Mouse (Mus musculus): Measurements from ENCODE around the gene Gtf2f2. TPM values are rescaled to one million over a fixed set of nuclear protein-coding genes. Genes with fewer than 3 reads are reported as not detected.

Gtf2f2 gene
- polyA plus RNA-seq (2014; fragmentation: Nextera tagmentation; extraction: Ambion mirVana): 47.1 and 53.8 TPM in 2 replicates

DNA sequence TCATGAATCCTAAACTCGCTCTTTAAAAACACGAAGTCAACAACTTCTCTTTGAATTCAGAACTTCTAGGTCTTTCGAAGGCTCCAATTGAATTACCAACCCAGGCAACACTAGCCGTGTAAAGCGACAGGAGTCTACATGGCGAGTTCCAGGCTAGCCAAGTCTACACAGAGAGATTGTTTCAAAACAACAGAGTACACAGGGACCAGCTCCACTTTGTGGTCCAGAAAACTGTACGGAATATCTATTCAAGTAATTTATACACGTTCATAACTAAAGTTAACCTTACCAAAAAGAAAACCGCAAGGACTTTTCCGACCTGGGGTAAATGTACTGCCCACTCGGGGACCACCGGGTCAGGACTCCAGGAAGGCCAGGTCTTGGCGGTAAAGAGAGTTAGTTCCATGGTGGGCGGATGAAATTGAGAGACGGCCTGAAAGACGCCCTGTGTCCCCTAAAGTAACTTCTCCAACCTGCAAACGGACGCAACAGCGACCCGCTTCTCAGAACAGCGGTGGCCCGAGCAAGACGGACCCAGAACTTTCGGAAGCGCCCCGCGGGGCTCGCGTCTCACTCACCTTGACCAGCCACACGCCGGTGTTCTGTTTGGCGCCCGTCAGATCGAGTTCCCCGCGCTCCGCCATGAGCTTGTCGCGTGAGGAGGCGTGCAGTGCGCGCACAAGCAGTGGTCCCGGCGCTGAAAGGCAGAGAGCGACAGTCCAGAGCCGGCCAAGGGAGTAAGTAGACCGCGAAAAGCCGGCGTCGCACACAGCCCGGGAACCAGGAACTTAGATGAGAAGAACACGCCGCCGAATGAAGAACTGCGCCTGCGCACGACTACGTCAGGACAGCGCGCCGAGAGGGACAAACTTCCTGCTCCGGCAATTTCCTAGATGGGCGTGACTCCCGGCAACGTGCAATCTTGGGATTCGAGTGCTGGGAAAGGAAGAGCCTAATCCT is at the start of gene Gtf2f2:
Gtf2f2 (minus strand) TSS at position 764 of the 960 bp plus-strand sequence.
- peak within 1 kb of the TSS; percentile 86 for H3K9ac ChIP-seq (ENCODE audit: low read depth, low read length)
- H3K4me2 ChIP-seq (replicated peaks; ENCODE audit: low read depth, low read length): peak within 1 kb of the TSS; percentile 81
- WGBS: under 1% methylated on average over 67 of the region's 67 CpGs
- H3K27me3 ChIP-seq (ENCODE audit: control insufficient read depth, insufficient read depth, low read length): no peaks in the 10 kb centered on the region
- peaks cover 3% of the 10 kb centered on the region; the same call in 1 of the 2 replicates for H3K36me3 ChIP-seq (ENCODE audit: control insufficient read depth, insufficient read depth, low read length)
- H3K27ac ChIP-seq (ENCODE audit: low read depth, low read length): peak within 1 kb of the TSS; percentile 79; the same call in 1 of the 2 replicates
- H3K4me3 ChIP-seq (ENCODE audit: low read length): peak within 1 kb of the TSS; percentile 97
- H3K9me3 ChIP-seq (ENCODE audit: control insufficient read depth, low read length): no peaks in the 10 kb centered on the region
- H3K4me1 ChIP-seq (ENCODE audit: control insufficient read depth, insufficient read depth, low read length): peaks cover 15% of the 10 kb centered on the region
- peak; percentile 95 for ATAC-seq (ENCODE audit: low FRiP score, low TSS enrichment)

DNA sequence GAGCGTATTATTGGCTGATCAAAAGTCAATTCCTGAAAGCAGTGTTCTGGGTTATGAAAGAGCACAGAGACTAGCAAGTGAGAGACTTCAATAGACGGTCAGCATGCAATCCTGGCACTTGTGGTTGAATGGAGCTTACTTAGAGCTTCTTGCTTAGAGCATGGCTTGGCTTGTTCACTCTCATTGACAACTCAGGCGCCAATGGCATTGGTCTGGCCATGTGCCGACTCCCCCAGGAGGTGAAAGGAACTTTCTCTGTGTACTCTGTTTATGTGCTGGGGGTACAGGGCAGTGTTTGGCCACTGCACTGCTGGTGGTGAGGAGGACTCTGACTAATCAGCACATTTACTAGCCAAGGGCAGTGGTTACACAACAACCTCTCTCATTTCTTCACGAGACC is 48.8 kb upstream of the Gtf2f2 start:
- no peak for ATAC-seq (ENCODE audit: low FRiP score, low TSS enrichment)
- Histone ChIP-seq H3K4me2 (replicated peaks; ENCODE audit: low read depth, low read length) (no peak overlapping the region), H3K36me3 (ENCODE audit: control insufficient read depth, insufficient read depth, low read length) (no peaks in the 10 kb centered on the region), H3K4me3 (ENCODE audit: low read length) (no peak overlapping the region), H3K27me3 (ENCODE audit: control insufficient read depth, insufficient read depth, low read length) (no peaks in the 10 kb centered on the region), H3K4me1 (ENCODE audit: control insufficient read depth, insufficient read depth, low read length) (peaks cover 2% of the 10 kb centered on the region), H3K27ac (ENCODE audit: low read depth, low read length) (no peak overlapping the region), H3K9ac (ENCODE audit: low read depth, low read length) (no peak overlapping the region), H3K9me3 (ENCODE audit: control insufficient read depth, low read length) (no peaks in the 10 kb centered on the region)
- WGBS: 83% methylated on average over 5 of the region's 5 CpGs

DNA sequence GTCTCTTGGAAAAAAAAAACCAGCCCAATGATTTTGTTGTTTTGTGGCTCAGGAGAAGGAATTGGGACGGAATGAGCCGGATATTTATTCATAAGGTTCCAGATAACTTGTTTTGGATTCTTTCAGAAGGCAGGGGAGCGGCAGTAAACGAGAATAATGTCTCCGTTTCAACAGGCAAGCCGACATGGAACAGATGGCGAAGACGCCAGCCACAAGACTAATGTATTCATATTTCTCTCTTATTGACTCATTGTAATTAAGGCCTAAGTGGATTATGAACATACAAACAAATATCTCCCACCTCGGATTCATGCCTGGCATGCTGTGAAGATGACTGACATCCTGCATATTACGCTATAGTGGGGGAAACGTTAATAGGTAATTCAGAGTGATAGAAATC is 43.1 kb upstream of the Gtf2f2 start:
- no peaks in the 10 kb centered on the region for H3K27me3 ChIP-seq (ENCODE audit: control insufficient read depth, insufficient read depth, low read length)
- H3K9me3 ChIP-seq (ENCODE audit: control insufficient read depth, low read length): no peaks in the 10 kb centered on the region
- H3K4me2 ChIP-seq (replicated peaks; ENCODE audit: low read depth, low read length): no peak overlapping the region
- H3K9ac ChIP-seq (ENCODE audit: low read depth, low read length): no peak overlapping the region
- WGBS: 73% methylated on average over 11 of the region's 11 CpGs
- H3K36me3 ChIP-seq (ENCODE audit: control insufficient read depth, insufficient read depth, low read length): no peaks in the 10 kb centered on the region
- ATAC-seq (ENCODE audit: low FRiP score, low TSS enrichment): no peak
- H3K4me3 ChIP-seq (ENCODE audit: low read length): no peak overlapping the region
- H3K4me1 ChIP-seq (ENCODE audit: control insufficient read depth, insufficient read depth, low read length): peaks cover 10% of the 10 kb centered on the region
- H3K27ac ChIP-seq (ENCODE audit: low read depth, low read length): no peak overlapping the region

DNA sequence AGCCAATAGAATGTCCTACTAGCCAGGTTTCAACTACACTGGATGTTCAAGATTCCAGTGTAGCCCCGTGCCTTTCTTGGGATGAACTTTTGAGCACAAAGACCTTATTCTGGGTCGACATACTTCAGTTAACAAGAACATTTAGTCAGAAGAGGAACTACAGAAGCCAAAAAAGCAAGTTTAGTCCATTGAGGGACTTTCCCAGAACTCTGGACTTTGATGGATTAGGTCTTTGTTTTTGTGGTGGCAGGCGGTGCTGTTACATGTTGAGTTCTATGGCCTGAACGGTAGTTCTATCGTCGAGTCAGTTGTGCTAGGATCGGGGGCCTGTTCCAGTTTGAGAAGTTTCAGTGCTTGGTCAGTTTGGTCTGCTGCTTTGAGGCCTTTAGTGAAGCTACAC is 41.3 kb upstream of the Gtf2f2 start:
- no peak overlapping the region for H3K4me3 ChIP-seq (ENCODE audit: low read length)
- H3K9me3 ChIP-seq (ENCODE audit: control insufficient read depth, low read length): no peaks in the 10 kb centered on the region
- ATAC-seq (ENCODE audit: low FRiP score, low TSS enrichment): no peak
- 83% methylated on average over 7 of the region's 7 CpGs for WGBS
- H3K27me3 ChIP-seq (ENCODE audit: control insufficient read depth, insufficient read depth, low read length): no peaks in the 10 kb centered on the region
- no peak overlapping the region for H3K4me2 ChIP-seq (replicated peaks; ENCODE audit: low read depth, low read length)
- no peaks in the 10 kb centered on the region for H3K36me3 ChIP-seq (ENCODE audit: control insufficient read depth, insufficient read depth, low read length)
- peaks cover 10% of the 10 kb centered on the region for H3K4me1 ChIP-seq (ENCODE audit: control insufficient read depth, insufficient read depth, low read length)
- no peak overlapping the region for H3K9ac ChIP-seq (ENCODE audit: low read depth, low read length)
- H3K27ac ChIP-seq (ENCODE audit: low read depth, low read length): no peak overlapping the region

DNA sequence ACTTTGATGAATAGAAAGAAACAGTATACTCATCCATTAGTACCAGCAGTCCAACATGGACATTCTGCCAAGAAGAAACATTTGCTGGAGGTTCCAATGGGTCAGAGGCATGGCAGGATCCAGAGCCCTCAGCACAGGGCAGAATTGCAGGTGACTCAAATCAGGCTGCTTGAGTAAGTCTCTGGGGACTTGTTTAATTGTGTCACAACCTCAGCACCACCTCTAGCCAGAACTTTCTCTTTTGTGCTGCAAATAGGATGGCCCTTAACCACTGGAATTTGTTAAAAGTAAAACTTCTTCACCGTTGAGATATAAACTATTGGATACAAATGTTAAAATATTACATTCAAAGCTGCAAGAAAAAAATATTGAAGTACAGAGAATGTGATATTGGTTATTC is 35.1 kb upstream of the Gtf2f2 start:
- WGBS: 59% methylated on average over 1 of the region's 1 CpGs
- Histone ChIP-seq H3K9ac (ENCODE audit: low read depth, low read length) (no peak overlapping the region), H3K27me3 (ENCODE audit: control insufficient read depth, insufficient read depth, low read length) (no peaks in the 10 kb centered on the region), H3K4me2 (replicated peaks; ENCODE audit: low read depth, low read length) (no peak overlapping the region), H3K27ac (ENCODE audit: low read depth, low read length) (no peak overlapping the region), H3K9me3 (ENCODE audit: control insufficient read depth, low read length) (no peaks in the 10 kb centered on the region), H3K4me1 (ENCODE audit: control insufficient read depth, insufficient read depth, low read length) (0 out of 2 replicates have a peak, but pooled peaks cover 4% of the 10 kb centered on the region), H3K4me3 (ENCODE audit: low read length) (no peak overlapping the region), H3K36me3 (ENCODE audit: control insufficient read depth, insufficient read depth, low read length) (no peaks in the 10 kb centered on the region)
- ATAC-seq (ENCODE audit: low FRiP score, low TSS enrichment): no peak

DNA sequence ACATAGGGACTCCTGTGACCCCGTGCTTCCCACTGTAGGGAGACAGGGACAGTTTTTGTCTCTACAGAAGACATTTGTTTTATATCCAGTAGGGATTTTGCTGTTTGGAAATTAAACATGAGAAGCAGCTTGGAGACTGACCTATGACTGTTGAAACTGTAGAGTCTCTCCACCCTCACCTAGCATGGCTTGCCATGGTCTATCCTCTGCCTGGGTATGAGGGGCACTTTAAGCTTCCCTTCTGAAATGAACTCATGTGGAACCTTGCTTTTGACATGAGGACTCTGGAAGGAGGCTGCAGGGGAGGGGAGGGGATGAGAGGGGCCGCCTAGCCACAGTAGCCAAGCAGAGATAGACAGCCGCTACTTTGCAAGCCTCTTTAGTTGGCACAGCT is 33.5 kb upstream of the Gtf2f2 start:
- Histone ChIP-seq H3K27ac (ENCODE audit: low read depth, low read length) (0 out of 2 replicates have a peak overlapping the region, but pooled peaks have one; percentile 8), H3K4me2 (replicated peaks; ENCODE audit: low read depth, low read length) (no peak overlapping the region), H3K4me1 (ENCODE audit: control insufficient read depth, insufficient read depth, low read length) (0 out of 2 replicates have a peak, but pooled peaks cover 4% of the 10 kb centered on the region), H3K4me3 (ENCODE audit: low read length) (no peak overlapping the region), H3K9ac (ENCODE audit: low read depth, low read length) (no peak overlapping the region), H3K36me3 (ENCODE audit: control insufficient read depth, insufficient read depth, low read length) (no peaks in the 10 kb centered on the region), H3K9me3 (ENCODE audit: control insufficient read depth, low read length) (no peaks in the 10 kb centered on the region), H3K27me3 (ENCODE audit: control insufficient read depth, insufficient read depth, low read length) (no peaks in the 10 kb centered on the region)
- 48% methylated on average over 3 of the region's 3 CpGs for WGBS
- 0 out of 2 replicates have a peak, but pooled peaks have one; percentile 66 for ATAC-seq (ENCODE audit: low FRiP score, low TSS enrichment)

DNA sequence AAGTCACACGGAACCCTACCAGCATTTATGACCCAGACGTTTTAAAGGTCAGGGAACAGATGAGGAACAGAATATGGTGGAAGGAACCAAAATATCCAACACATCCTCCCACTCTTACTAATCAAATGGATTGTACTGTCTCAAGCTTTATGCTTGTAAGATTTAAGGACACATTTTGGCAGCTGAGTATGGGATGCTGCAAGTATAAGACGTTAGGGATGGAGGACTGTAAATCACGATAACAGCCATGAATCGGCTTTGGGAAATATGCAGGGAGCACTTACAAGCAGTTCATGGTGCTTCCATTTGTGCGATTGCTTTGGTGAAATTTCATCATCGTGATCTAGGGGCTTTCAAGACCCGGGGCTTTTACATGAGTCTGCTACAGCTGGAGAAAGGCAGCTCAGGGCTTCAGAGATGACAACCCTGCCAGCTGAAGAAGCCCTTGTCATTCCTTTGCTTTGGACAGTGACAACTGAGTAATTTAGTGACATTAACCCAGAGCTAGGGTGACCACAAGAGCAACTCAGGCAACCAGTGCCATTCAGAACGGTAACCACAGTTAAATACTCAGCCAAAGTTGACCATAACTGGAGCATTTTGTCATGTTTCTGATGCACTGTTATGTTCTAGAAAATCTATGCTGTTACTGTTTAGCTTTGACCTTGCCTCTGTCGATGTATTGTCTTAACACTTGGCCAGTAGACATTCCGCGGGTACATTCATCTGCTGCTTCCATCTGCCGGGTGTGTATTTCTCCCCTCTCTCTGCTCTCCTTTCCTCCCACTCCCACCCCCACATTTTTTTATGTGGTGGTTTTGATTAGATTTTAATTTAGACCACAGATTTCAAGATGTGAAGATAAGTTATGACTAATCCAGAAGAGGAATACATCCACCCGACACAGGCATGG is 32.8 kb upstream of the Gtf2f2 start:
- WGBS: 47% methylated on average over 14 of the region's 14 CpGs
- Histone ChIP-seq H3K4me3 (ENCODE audit: low read length) (no peak overlapping the region), H3K9me3 (ENCODE audit: control insufficient read depth, low read length) (no peaks in the 10 kb centered on the region), H3K27me3 (ENCODE audit: control insufficient read depth, insufficient read depth, low read length) (no peaks in the 10 kb centered on the region), H3K36me3 (ENCODE audit: control insufficient read depth, insufficient read depth, low read length) (no peaks in the 10 kb centered on the region), H3K9ac (ENCODE audit: low read depth, low read length) (no peak overlapping the region), H3K4me1 (ENCODE audit: control insufficient read depth, insufficient read depth, low read length) (0 out of 2 replicates have a peak, but pooled peaks cover 4% of the 10 kb centered on the region), H3K27ac (ENCODE audit: low read depth, low read length) (no peak overlapping the region), H3K4me2 (replicated peaks; ENCODE audit: low read depth, low read length) (no peak overlapping the region)
- ATAC-seq (ENCODE audit: low FRiP score, low TSS enrichment): 0 out of 2 replicates have a peak, but pooled peaks have one; percentile 64

DNA sequence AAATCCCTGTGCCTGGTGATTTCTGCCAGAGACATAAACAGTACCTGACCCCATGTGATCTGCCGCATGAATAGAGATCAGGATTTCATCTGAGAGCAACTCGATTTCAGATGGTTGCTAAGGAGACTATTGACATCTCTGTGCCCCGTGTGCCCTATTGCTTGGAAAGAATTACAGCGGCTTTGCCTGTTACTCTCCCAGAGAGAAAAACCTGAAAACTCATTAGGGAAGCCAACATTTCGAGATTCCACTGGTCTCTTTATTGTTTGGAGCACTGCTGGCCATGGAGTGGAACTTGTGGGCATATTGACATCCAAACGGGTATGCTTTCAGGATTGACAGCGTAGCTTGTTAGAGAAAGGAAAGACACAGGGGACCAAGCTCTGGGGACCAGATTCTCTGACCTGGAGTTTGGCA is 22.6 kb upstream of the Gtf2f2 start:
- no peak overlapping the region for H3K27ac ChIP-seq (ENCODE audit: low read depth, low read length)
- H3K4me3 ChIP-seq (ENCODE audit: low read length): no peak overlapping the region
- no peaks in the 10 kb centered on the region for H3K36me3 ChIP-seq (ENCODE audit: control insufficient read depth, insufficient read depth, low read length)
- H3K4me2 ChIP-seq (replicated peaks; ENCODE audit: low read depth, low read length): no peak overlapping the region
- WGBS: 39% methylated on average over 7 of the region's 7 CpGs
- H3K9me3 ChIP-seq (ENCODE audit: control insufficient read depth, low read length): no peaks in the 10 kb centered on the region
- no peak for ATAC-seq (ENCODE audit: low FRiP score, low TSS enrichment)
- no peak overlapping the region for H3K9ac ChIP-seq (ENCODE audit: low read depth, low read length)
- H3K27me3 ChIP-seq (ENCODE audit: control insufficient read depth, insufficient read depth, low read length): no peaks in the 10 kb centered on the region
- 0 out of 2 replicates have a peak, but pooled peaks cover 5% of the 10 kb centered on the region for H3K4me1 ChIP-seq (ENCODE audit: control insufficient read depth, insufficient read depth, low read length)
